Mouse (Mus musculus): ENCODE measurements at regions not wholly inside any gene's neighbourhood (a gene's known extent, or its start where the extent isn't known, plus 50 kb on each side); places are given as distances from the start of the nearest gene placed in this dataset.

DNA sequence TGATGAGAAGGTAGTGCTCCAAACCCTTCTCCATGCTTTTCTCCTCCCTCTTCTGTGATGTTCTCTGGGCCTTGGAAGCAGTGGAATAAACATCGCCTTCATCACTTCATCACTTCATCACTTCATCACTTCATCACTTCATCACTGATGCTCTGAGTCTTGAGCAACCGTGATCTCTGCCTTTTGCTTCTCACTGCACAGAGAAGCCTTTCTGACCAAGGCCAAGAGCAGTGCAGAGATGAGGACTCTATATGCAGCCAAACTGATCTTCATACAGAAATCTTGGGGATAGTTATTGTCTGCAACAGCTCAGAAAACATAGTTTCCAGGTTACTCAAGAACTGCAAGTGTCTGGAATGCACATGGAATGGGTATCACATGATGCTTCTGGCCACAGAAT is 303.0 kb downstream of the Insig2 start:
- no peaks in the 10 kb centered on the region for H3K4me1 ChIP-seq (replicated peaks)
- H3K36me3 ChIP-seq = no peaks in the 10 kb centered on the region
- H3K27ac ChIP-seq = no peak overlapping the region
- WGBS = 88% methylated on average over 2 of the region's 2 CpGs
- no peak overlapping the region for H3K4me3 ChIP-seq (replicated peaks)
- no peak overlapping the region for H3K4me2 ChIP-seq (replicated peaks)
- ATAC-seq = no peak
- H3K9ac ChIP-seq = no peak overlapping the region
- no peaks in the 10 kb centered on the region for H3K9me3 ChIP-seq
- no peaks in the 10 kb centered on the region for H3K27me3 ChIP-seq (replicated peaks)

DNA sequence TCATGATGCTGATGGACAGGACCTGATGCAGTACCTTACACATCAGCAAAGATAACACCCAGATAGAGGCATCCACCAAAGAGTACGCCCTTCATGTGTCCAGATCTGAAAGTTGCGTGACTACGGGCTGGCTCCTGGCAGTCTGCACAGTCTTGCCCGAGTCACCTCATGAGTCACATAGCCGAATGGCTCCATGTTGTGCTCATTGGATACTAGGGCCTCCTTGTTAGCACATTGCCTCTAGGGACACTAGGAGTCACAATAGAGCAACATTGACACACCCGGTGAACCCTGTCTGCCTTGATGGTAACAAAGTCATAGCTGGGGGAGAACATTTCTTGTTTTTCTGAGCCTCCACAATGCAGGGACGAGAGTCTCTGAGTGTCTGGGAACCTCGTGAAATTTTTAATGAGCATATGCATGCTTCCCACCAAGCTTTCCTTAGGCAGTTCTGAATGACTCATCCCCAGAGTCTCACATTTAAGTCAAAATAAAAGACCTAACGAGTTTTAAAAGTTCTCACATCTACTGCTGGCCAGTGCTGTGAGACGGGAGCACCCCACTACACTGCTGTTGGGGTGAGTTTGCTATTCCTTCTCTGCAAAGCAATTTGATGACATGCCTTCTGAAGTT is 297.5 kb downstream of the Insig2 start:
- H3K4me3 ChIP-seq (replicated peaks) = no peak overlapping the region
- ATAC-seq = no peak
- H3K36me3 ChIP-seq = no peaks in the 10 kb centered on the region
- H3K9ac ChIP-seq = no peak overlapping the region
- H3K4me1 ChIP-seq (replicated peaks) = no peaks in the 10 kb centered on the region
- 90% methylated on average over 10 of the region's 10 CpGs for WGBS
- no peaks in the 10 kb centered on the region for H3K27me3 ChIP-seq (replicated peaks)
- no peaks in the 10 kb centered on the region for H3K9me3 ChIP-seq
- no peak overlapping the region for H3K4me2 ChIP-seq (replicated peaks)
- no peak overlapping the region for H3K27ac ChIP-seq

DNA sequence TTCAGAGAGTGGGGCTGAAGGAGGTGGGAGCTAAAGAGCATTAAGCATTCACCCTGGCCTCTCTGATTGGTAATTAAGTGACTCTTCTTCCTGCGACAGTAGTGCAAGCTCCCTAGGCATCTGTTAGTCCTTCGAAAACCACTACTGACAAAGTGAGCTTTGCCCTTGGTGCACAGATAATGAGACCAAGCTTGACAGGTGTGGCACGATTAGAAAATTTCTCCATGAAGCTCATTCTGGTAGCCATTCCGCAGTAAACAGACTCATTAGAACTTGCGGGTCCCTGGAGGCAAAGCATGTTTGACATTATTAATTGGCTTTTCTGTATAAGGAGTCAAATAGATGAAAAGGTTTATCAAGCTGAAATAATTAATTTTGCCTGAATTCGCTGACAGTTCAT is 285.8 kb downstream of the Insig2 start:
- H3K27me3 ChIP-seq (replicated peaks) = no peaks in the 10 kb centered on the region
- H3K9me3 ChIP-seq = no peaks in the 10 kb centered on the region
- H3K9ac ChIP-seq = no peak overlapping the region
- 82% methylated on average over 6 of the region's 6 CpGs for WGBS
- H3K4me3 ChIP-seq (replicated peaks) = no peak overlapping the region
- no peaks in the 10 kb centered on the region for H3K4me1 ChIP-seq (replicated peaks)
- H3K27ac ChIP-seq = no peak overlapping the region
- no peak overlapping the region for H3K4me2 ChIP-seq (replicated peaks)
- no peak for ATAC-seq
- H3K36me3 ChIP-seq = no peaks in the 10 kb centered on the region

DNA sequence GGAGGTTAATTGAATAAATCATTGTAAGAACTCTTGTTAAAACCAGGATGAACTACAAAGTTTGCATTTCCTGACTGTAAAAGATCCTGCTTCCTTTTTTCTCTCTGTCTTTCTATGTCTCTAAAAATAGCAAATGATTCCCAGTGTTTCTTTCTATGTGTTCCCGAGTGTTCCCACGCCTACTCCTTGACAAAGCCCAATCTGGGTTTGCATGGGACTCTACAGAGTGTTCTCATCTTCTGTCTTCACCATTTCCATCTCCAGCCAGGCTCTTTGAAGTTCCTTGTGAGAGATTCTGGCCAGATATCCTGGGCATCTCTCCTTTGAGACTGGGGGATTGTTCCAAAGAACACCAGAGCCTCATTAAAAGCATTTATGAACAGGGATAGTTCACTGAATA is 285.0 kb downstream of the Insig2 start:
- H3K9ac ChIP-seq = no peak overlapping the region
- H3K27ac ChIP-seq = no peak overlapping the region
- no peak for ATAC-seq
- H3K36me3 ChIP-seq = no peaks in the 10 kb centered on the region
- H3K4me2 ChIP-seq (replicated peaks) = no peak overlapping the region
- no peaks in the 10 kb centered on the region for H3K9me3 ChIP-seq
- WGBS = 56% methylated on average over 2 of the region's 2 CpGs
- H3K4me3 ChIP-seq (replicated peaks) = no peak overlapping the region
- no peaks in the 10 kb centered on the region for H3K4me1 ChIP-seq (replicated peaks)
- H3K27me3 ChIP-seq (replicated peaks) = no peaks in the 10 kb centered on the region

DNA sequence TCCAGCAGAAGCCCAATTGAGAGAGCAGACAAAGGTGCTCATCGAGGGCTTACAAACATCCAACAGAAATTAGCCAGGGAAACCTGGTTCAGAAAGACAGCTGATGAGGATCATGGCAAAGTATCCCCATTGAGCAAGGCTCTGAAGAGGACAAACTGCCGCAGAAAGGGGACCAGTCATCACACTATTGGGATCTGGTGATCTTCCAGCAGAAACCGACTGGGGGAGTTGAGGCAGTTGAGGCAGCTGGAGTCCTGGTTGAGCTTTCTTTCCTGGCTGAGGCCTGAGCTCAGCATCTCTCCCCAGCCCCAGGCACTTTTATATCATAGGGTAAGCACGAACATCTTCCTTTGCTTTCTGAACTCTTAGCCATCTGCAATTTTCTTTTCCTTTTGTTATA is 282.7 kb downstream of the Insig2 start:
- 81% methylated on average over 4 of the region's 4 CpGs for WGBS
- Histone ChIP-seq H3K27ac (no peak overlapping the region), H3K4me1 (replicated peaks) (no peaks in the 10 kb centered on the region), H3K9ac (no peak overlapping the region), H3K27me3 (replicated peaks) (no peaks in the 10 kb centered on the region), H3K4me2 (replicated peaks) (no peak overlapping the region), H3K4me3 (replicated peaks) (no peak overlapping the region), H3K9me3 (no peaks in the 10 kb centered on the region), H3K36me3 (no peaks in the 10 kb centered on the region)
- ATAC-seq = no peak

DNA sequence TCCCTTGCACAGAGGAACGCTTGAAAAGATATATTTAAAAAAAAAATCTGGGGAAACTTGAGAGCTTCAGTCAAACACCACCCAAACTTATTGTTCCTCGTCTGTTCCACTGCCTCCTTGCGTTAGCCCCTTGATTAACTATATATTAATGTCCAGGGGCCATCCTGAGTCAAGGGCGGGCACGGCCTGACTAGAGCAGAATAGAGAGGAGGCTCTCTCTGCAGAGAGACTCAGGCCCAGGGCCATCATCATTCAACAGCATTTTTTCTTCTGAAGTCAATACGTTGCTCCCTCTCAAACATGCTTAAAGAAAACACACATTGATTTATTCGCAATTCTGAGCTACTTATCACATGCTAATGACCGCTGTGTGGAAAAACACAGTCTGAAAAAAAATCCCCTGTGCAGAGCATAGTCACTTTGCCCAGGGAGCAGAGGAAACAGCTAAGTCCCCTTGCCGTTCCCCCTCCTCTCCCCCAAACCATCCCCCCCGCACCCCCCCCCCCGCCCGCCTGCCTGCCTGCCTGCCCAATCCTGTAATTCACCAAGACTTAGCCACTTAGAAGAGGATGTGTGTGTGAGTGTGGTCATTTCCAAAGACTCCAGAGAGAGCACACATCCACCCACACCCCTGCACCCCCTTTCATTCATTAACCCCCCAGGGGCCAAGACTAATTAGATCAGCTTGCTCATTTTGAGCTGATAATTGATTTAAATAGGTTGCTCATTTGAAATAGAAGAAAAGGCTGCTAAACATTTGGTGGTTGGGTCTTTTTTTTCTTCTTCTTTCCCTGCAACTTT is 281.5 kb downstream of the Insig2 start:
- WGBS = 30% methylated on average over 11 of the region's 12 CpGs
- H3K9ac ChIP-seq = no peak overlapping the region
- H3K4me2 ChIP-seq (replicated peaks) = no peak overlapping the region
- no peak for ATAC-seq
- H3K4me3 ChIP-seq (replicated peaks) = no peak overlapping the region
- no peaks in the 10 kb centered on the region for H3K4me1 ChIP-seq (replicated peaks)
- no peaks in the 10 kb centered on the region for H3K27me3 ChIP-seq (replicated peaks)
- H3K27ac ChIP-seq = no peak overlapping the region
- H3K9me3 ChIP-seq = no peaks in the 10 kb centered on the region
- H3K36me3 ChIP-seq = no peaks in the 10 kb centered on the region

DNA sequence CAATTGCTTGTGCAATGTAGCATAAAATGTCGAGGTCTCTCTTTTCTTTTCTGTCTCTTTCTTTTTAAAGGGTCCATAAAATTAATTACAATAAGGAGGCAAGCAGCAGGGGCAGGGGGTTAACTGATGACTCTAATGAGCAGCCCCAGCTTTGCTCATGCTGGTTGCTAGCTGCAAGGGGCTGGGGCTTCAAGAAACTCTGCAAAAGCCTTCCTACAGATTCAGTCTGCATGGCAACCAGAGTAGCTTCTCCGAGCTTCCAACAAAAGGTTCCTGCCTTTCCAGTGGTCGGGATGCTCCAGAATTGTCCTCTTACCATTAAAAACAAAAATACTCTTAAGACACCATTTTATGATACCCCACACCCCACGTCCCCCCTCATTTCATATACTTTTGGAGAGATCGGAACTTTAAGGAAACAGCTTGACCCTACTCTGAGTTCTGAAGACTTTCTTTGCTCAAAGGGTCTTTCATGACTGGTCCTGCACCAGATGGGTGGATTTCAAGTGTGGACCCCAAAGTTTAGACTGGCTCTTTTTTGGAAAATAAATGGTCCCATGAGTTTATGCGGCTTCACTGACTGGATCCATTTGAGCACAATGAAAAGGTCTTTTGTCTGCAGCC is 280.8 kb downstream of the Insig2 start:
- Histone ChIP-seq H3K36me3 (no peaks in the 10 kb centered on the region), H3K9ac (no peak overlapping the region), H3K9me3 (no peaks in the 10 kb centered on the region), H3K4me3 (replicated peaks) (no peak overlapping the region), H3K27ac (no peak overlapping the region), H3K27me3 (replicated peaks) (no peaks in the 10 kb centered on the region), H3K4me2 (replicated peaks) (no peak overlapping the region), H3K4me1 (replicated peaks) (no peaks in the 10 kb centered on the region)
- 67% methylated on average over 6 of the region's 6 CpGs for WGBS
- ATAC-seq = no peak

DNA sequence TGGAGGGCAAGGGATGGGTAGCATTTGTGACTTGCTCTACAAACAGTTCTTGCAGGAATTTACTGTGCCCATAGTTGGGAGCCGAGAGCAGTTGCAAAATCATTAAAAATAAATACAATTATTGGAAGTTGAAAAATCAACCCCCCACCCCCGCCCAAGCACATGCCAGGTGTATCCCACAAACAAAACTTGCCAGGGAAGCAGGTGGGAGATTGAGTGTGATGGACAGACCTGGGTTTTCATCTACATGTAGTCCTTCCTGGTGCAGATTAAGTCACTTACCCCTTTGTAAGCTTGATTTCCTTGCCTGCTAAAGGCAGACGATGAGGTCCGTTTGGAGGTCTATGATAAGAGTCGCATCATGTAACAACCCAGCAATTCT is 280.3 kb downstream of the Insig2 start:
- Histone ChIP-seq H3K4me2 (replicated peaks) (no peak overlapping the region), H3K4me1 (replicated peaks) (no peaks in the 10 kb centered on the region), H3K27me3 (replicated peaks) (no peaks in the 10 kb centered on the region), H3K9me3 (no peaks in the 10 kb centered on the region), H3K4me3 (replicated peaks) (no peak overlapping the region), H3K27ac (no peak overlapping the region), H3K36me3 (no peaks in the 10 kb centered on the region), H3K9ac (no peak overlapping the region)
- 83% methylated on average over 5 of the region's 5 CpGs for WGBS
- no peak for ATAC-seq

DNA sequence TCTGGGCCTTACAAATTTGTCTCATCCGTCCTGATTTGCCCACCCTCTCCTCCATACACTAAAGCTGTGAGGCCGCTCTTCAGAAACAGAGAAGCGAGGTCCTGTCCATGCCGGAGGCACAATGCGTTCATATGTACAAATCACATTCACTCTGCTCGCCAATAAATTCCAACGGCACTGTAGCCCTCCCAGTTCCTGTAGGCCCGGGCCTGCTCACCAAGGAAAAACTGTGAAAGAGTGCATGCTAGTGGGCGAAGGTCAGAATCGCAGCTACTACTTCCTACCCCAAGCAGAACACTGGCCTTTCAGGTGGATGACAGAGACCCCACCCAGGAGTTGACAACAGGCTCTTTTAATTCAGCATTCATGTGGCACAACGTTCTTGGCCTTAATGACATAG is 278.7 kb downstream of the Insig2 start:
- Histone ChIP-seq H3K9me3 (no peaks in the 10 kb centered on the region), H3K27me3 (replicated peaks) (no peaks in the 10 kb centered on the region), H3K9ac (no peak overlapping the region; the same call in 1 of the 2 replicates), H3K4me1 (replicated peaks) (no peaks in the 10 kb centered on the region), H3K36me3 (no peaks in the 10 kb centered on the region), H3K4me3 (replicated peaks) (no peak overlapping the region), H3K4me2 (replicated peaks) (no peak overlapping the region), H3K27ac (no peak overlapping the region)
- ATAC-seq = no peak
- 26% methylated on average over 11 of the region's 11 CpGs for WGBS

DNA sequence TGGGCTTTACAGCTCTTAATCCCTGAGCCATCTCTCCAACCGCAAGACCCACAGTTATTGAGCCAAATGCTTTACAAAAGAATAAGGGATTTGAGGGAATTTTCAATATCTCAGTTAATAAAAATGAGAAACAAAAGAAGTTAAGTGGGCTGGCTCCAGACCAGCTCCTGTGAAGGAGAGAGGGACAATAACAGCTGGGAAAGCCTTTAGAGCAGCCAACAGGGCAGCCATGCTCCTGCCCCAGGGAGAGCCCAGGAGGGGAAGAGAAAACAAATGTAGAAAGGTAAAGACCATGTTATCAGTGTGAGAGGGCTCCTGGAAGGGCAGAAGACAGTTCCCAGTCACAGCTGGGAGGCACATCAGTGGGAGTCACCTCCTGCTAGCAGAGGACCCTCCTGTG is 257.8 kb downstream of the Insig2 start:
- no peaks in the 10 kb centered on the region for H3K27me3 ChIP-seq (replicated peaks)

DNA sequence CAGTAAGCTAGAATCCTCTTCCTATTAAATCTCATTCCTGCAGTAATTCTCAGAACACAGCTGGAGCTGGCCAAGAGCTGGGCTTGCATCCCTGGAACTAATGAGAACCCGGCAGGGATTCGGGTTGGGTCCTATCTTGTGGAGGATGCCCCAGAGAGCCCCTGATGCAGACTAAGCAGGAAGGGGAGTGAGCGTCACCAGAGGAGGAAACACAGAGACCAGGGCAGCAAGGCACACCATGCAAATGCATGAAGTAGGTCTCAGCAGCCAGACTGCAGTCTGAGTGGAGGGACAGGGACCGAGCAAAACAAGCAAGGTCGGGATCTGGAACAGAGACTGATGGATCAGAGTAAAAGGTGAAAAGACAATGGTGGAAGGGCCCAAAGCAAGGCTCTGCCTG is 249.6 kb downstream of the Insig2 start:
- ATAC-seq = no peak
- no peak overlapping the region for H3K4me2 ChIP-seq (replicated peaks)
- 46% methylated on average over 5 of the region's 5 CpGs for WGBS

More for the DNA sequence above, 257.8 kb downstream of the Insig2 start:
- Histone ChIP-seq H3K36me3 (no peaks in the 10 kb centered on the region), H3K9ac (no peak overlapping the region), H3K4me2 (replicated peaks) (no peak overlapping the region), H3K27ac (no peak overlapping the region), H3K9me3 (no peaks in the 10 kb centered on the region), H3K4me1 (replicated peaks) (no peaks in the 10 kb centered on the region), H3K4me3 (replicated peaks) (no peak overlapping the region)
- 92% methylated on average over 1 of the region's 1 CpGs for WGBS
- ATAC-seq = no peak

DNA sequence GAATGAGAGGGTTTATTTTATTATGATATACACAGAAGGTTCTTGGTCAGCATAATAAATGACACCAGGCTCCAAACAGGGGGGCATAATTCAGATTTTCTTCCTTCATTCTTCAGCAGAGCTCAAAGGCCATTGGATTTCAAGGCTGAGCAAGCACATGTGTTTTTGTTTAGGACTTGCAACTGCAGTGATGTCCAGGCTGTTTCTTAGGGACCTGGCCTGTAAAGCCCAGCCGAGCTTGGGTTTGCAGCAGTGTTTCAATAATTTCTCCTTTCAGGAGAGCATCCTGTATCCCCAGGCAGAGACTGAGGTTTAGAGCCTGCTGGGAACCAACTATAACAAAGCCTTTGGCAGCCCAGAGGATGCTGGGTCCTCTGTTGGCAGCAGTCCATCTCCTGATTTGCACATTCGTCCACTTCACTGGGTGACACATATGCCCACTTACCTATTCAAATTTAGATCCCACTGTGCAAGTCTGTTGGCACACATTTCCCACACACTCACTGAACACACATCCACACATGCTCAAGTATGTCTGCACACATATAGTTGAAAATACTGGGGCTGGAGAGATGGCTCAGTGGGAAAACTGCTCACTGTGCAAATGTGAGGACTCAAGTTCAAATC is 247.2 kb downstream of the Insig2 start:
- H3K4me2 ChIP-seq (replicated peaks) = no peak overlapping the region
- H3K4me3 ChIP-seq (replicated peaks) = no peak overlapping the region
- no peak overlapping the region for H3K9ac ChIP-seq
- H3K27ac ChIP-seq = no peak overlapping the region
- no peak for ATAC-seq
- H3K4me1 ChIP-seq (replicated peaks) = no peaks in the 10 kb centered on the region
- H3K9me3 ChIP-seq = no peaks in the 10 kb centered on the region
- no peaks in the 10 kb centered on the region for H3K27me3 ChIP-seq (replicated peaks)
- no peaks in the 10 kb centered on the region for H3K36me3 ChIP-seq
- WGBS = 46% methylated on average over 2 of the region's 2 CpGs

More for the DNA sequence above, 249.6 kb downstream of the Insig2 start:
- Histone ChIP-seq H3K4me3 (replicated peaks) (no peak overlapping the region), H3K4me1 (replicated peaks) (no peaks in the 10 kb centered on the region), H3K36me3 (no peaks in the 10 kb centered on the region), H3K9ac (no peak overlapping the region), H3K27ac (no peak overlapping the region), H3K9me3 (no peaks in the 10 kb centered on the region), H3K27me3 (replicated peaks) (no peaks in the 10 kb centered on the region)
